Mouse (Mus musculus) activated CD4-positive, CD25-positive, alpha-beta regulatory T cell, adult 9 weeks (primary cell): Measurements from ENCODE around the gene Ifi44. TPM values are rescaled to one million over a fixed set of nuclear protein-coding genes. Genes with fewer than 3 reads are reported as not detected.

Source experiments
- polyA plus RNA-seq: library from polyadenylated mRNA; unstranded; fragments of 100-300 nt; shearing (Covaris generic); gene quantifications from one replicate; pipeline ENCODE4 v1.2.1, GENCODE M21; 2017

Gene Ifi44
- 6.7 TPM for polyA plus RNA-seq

DNA sequence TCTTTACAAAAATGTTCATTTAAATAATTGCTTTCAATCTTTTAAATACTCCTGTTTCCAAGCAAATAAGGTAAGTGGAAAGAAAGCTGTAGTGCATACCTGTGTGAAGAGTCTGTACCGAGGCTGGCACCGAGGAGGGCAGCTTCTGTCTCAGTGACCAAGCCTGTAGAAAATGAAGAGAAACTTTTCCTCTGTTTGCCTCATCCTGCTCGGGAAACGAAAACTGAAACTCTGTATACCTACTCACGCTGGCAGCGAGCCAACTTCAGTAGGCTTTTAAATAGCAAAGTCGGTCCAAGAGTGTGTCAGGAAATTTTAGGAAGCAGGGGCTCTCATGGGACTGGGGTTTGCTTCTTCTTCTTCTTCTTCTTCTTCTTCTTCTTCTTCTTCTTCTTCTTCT lies at the start of gene Ifi44:
TSS of gene Ifi44 (minus strand) at position 224 of the 400 bp plus-strand sequence.

Other genes starting within 250 kb of the Ifi44 start
- gene Ifi44l, start 12.9 kb upstream of the Ifi44 start, polyA plus RNA-seq = not detected
- not detected for gene Ptgfr, start 87.7 kb upstream of the Ifi44 start, polyA plus RNA-seq